Mouse (Mus musculus) hematopoietic stem cell, adult 5-6 weeks (primary cell): ENCODE data around the gene Chpt1. TPM values are rescaled to one million over a fixed set of nuclear protein-coding genes. Genes with fewer than 3 reads are reported as not detected.

Experiments
- ATAC-seq, 2 experiments: fragments of 125-278 bp in 1 of 2; replicated peaks in 1 of 2; 2 replicates each; pipeline ENCODE4 v1.8.0; 2016 to 2017; ENCODE audit warnings: inconsistent platforms in 2 of 2, mild to moderate bottlenecking in 2 of 2, moderate number of reproducible peaks in 2 of 2, low read depth in 1 of 2, moderate TSS enrichment in 1 of 2; ENCODE audit not compliant: low FRiP score in 2 of 2, poor library complexity in 2 of 2, severe bottlenecking in 2 of 2, insufficient read depth in 1 of 2, low TSS enrichment in 1 of 2
- total RNA-seq: library from RNA; stranded (forward); fragments of 172-1452, 232-1000 nt; gene quantifications from 2 replicates; pipeline ENCODE4 v1.2.3, GENCODE M21; 2017

The Chpt1 gene
- total RNA-seq, 1 experiment from 2014 or later = 13.3 TPM

- peak; percentile 77 to 79; a peak in 2 of 4 replicates for ATAC-seq
Observed at GRCm38 (mm10) chr10:88426158-88426816, 77.6 kb downstream of the Chpt1 start.

DNA sequence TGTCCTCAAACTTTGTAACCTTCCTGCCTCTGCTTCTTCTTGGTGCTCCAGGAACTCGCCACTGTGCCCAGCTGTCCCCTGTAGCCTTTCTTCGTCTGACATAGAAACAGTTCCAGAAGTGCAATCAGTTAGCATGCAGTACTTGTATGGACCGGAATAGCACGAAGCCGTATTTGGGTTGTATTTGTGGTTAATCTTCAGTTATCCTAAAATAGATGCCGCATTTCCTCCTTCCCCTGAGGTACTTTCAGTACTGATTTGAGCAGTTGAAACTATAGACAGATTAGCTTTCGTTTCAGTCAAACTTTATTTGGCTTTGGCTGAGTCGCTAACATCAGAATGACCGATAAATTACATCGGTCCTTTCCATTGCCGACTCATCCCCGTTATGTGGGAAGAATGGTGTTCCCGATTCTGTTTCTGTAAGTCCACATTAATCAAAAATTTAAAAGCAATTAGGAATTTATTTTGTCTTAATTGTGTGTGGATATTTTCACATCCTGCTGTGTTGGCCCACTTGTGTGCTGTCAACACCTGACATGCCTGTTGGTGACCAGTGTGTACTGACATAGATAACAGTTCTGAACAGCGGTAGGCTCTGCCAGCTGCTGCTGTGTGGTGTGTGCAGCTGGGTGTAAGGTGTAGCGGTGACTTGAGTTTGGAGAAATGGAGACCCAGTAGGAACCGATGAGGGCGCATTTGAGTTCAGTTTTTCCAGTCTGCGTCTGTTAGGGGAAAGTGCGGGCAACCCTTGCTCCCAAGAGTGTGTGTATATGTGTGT is 83.0 kb downstream of the Chpt1 start:
- peak; percentile 69 to 76 for ATAC-seq

DNA sequence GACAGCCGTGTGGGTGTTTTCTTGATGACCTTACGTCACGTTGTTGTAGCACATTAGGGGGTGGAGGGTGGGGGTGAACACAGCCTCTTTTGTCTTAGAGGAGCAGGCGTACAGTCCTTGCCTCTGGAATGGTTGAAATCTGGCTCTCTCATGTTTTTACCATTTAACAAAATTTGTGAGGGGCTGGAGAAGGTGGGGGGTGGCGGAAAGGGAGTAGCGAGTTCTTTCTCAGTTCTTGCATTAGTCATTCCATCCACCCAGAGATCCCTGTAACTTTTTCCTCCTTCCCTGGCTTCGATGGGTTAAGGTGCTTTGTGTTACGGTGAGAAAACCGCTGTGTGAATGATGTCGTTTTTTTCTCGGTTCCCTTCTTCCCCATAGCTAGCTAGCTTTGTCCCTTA is 83.7 kb downstream of the Chpt1 start:
- no peak for ATAC-seq

GRCm38 (mm10) chr10:88417686-88418085 is 86.2 kb downstream of the Chpt1 start:
- ATAC-seq = peak; percentile 24 to 34; a peak in 3 of 4 replicates

DNA sequence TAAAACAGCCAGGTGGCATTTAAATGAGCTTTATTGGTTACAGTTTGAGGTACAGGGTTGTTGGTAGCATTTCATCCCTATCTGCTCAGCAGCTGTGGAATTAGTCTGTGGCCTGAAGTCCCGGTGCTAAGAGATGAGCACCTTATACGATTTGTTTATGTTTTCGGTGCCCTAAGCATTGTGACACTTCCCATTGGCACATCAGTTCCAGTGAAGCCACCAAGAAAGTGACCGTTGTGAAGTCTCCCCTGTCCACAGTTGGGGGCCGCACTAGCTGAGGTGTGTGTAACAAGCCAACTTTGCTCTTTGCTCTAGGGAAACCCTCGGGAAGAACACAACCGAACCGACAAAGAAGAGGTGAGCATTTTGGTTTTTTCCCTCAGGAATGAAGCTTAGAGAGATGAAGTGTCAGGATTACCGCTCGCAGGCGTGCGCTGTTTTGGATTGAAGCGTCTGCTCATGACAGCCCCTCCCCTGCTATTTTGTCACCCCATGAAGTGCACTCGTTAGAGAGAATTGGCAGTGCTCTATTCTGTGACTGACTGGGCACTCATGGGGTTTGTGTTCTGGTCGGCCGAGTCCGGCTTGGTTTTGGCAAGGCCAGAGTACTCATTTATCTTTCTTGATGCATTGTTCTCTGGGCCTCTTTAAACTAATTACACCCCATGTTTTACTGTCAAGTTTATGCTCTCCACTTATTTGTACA is 91.4 kb downstream of the Chpt1 start:
- ATAC-seq = peak in 1 of 2 experiments; percentile 44; a peak in 2 of 4 replicates

DNA sequence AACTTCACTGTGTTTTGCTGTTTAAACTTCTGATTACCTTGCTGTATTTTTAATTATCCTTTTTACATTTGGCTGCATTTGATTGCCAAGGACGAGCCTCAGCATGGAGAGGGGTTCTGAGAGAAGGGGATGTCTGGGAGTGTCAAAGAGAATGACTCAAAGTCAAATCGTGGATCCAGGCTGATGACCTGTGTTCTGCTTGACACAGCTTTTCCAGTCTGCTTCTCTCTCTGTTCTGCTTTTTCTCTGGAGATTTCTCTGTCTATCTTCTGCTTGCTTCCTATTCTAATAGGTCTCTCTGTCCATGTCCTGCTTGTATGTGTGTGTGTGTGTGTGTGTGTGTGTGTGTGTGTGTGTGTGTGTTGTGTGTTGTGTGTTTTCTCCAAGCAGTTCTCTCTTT is 94.1 kb downstream of the Chpt1 start:
- no peak for ATAC-seq

DNA sequence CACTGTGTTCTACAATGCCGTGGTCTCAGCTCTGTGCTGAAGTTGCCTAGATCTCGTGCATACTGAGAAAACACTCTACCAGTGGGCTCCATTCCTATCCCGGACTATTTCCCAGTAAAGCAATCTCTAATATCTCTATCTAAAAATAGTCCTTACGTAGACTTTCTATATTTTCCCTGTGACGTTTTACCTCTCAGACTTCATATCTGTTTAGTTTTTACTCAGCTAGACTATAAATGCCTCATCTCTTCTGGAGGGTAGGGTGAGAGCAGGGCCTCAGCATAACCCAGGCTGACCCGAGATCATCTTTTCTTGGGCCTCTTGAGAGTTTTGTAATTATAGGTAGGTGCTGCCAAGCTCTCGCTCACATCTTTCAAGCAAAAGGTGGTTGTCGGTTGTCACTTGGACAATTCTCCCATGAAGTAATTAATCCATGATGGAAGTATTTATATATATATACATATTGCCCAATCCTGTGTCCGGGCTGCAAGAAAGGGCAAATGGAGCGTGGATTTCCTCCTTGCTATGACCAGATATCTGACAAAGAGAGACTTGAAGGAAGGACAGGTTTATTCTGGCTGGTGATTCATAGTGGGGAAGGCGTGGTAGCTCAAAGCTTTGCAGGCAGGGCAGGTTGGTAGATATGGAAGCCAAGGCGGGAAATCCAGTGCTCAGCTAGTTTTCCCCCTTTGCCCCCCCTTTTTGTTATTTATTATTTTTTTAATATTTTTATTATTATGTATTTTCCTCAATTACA is 95.8 kb downstream of the Chpt1 start:
- ATAC-seq = no peak

GRCm38 (mm10) chr10:88405812-88406211 is 98.1 kb downstream of the Chpt1 start:
- ATAC-seq = no peak

DNA sequence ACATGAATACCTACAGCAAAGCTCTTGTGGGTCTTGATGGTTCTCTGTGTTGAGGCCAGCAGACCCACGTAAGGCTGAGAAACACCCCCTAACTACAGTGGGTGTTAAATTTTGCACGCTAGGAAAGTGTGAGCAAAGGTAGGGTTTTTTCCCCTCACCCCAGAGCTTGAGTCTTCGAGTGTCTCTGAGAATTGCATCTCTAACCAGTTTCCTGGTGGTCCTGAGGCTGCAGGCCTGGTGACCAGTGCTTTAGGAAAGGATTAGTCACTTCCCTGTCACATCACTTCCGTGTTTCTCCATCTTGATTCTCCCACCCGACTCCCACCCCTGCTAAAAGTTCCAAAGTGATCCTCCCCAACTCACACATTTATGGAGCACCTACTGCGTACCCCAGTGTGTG is 99.7 kb downstream of the Chpt1 start:
- no peak for ATAC-seq

- no peak for ATAC-seq
Observed at GRCm38 (mm10) chr10:88403021-88403420, 100.9 kb downstream of the Chpt1 start.

Other genes with a start within 250 kb of the Chpt1 start
- gene Dram1, start 125.0 kb downstream of the Chpt1 start, total RNA-seq = 1.5 and 7.1 TPM in 2 replicates
- gene Gnptab, start 124.9 kb downstream of the Chpt1 start, total RNA-seq = 55.6 and 65.2 TPM in 2 replicates
- 1.6 TPM in 1 of 2 replicates, not detected in the other for gene Sycp3, start 44.5 kb downstream of the Chpt1 start, total RNA-seq
- not detected in 2 replicates for gene Mybpc1, start 101.1 kb upstream of the Chpt1 start, total RNA-seq
- 2.8 and 3.6 TPM in 2 replicates for gene Spic, start 180.9 kb upstream of the Chpt1 start, total RNA-seq
- 79.0 and 115 TPM in 2 replicates for gene Arl1, start 226.8 kb upstream of the Chpt1 start, total RNA-seq